Mouse (Mus musculus) B cell, adult 2 months (primary cell): ENCODE measurements around the gene Tbcb.
"Not testable (repeated sequence)": the region's sequence is repeated elsewhere in the genome, so short reads cannot be mapped to it uniquely, and the experiment has no call there.

Experiments used
- DNase-seq, 2 experiments: peaks; one replicate each; pipeline ENCODE4 v3.0.0; 2022

Gene Tbcb

GRCm38 (mm10) chr7:30221433-30221832 is 10.6 kb downstream of the Tbcb start:
- no peak for DNase-seq

GRCm38 (mm10) chr7:30220008-30220356 is 12.1 kb downstream of the Tbcb start:
- DNase-seq, result no peak

- peak; percentile 21 to 22 for DNase-seq
These were observed 12.6 kb downstream of the Tbcb start for GRCm38 (mm10) chr7:30219293-30220007.

DNA sequence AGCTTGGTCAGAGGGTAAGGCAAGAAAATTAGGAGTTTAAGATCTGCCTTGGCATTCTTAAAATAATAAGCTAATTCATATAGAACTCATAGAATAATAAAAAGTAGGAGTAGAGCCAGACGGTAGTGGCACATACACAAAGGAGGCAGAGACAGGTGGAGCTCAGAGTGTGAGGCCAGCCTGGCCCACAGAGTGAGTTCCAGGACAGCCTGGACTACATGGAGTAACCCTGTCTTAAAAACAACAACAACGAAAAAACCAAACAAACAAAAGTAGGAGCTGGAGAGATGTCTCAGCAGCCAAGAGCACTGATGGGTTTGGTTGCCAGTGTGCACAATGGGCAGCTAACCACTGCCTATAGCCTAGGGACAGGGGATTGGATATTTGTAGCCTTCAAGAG is 14.8 kb downstream of the Tbcb start:
- DNase-seq, result no peak

DNA sequence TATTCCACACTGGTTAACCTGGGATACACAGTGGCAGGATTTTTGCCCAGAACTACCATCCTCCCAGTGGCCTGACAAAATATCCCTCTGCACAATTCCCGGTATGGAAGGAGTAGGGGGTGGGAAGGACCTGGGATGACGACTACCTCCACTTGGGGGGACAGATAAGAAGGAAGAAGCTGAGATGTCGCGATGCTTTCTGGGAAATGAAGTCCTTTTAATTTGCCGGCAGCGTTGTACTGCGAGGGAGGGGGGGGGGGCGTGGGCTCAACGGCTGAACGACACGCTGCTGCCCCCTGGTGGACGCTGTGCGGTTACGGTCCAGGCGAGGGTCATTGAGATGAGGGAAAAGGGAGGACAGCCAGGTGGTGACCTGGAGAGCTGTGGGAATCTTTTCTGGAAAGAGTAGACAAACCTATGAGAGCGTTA is 15.3 kb downstream of the Tbcb start:
- peak; percentile 81 to 82 for DNase-seq

DNA sequence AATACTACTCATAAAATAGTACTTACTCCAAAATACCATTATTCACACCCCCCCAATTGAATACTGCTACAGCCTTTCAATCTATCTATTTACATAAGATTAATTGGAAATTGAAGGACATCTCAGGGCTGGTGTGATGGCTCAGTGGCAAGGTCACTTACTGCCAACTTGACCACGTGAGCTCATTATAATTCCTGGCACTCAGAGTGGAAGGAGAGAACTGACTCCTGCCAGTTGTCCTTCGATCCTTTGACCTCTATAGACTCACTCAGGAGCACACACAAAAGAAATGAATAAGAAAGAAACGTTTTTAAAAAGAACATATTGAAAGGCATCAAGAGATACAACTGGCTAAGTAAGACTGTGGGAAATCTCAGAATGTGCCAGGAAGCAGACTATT is 16.2 kb downstream of the Tbcb start:
- DNase-seq, result no peak

DNA sequence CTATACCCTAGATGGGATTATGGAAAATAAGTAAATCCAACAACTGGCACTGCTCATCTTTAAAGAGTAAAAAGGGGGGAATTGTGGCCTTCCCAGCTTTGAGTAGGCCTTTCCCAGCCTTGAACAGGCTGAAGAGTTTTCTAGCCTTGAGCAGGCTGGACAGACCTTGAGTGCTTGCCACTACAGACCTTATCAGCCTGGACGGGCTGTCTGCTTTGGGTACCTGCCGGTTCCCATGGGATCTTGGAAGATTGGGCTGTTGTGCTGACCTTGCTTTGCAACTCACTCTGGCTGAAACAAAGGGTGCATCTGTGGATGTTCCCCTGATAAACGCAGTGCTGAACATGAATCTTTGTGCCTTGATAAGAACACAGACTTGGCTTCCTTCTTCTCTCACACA is 18.2 kb downstream of the Tbcb start:
- DNase-seq, result no peak

- DNase-seq, result no peak
These were observed 21.0 kb downstream of the Tbcb start for GRCm38 (mm10) chr7:30211025-30211424.

GRCm38 (mm10) chr7:30206364-30206763 is 25.7 kb downstream of the Tbcb start:
- not testable (repeated sequence) for DNase-seq

- peak; percentile 73 to 74 for DNase-seq
These were observed 26.7 kb downstream of the Tbcb start for GRCm38 (mm10) chr7:30205383-30205782.

- DNase-seq, result no peak
These were observed 27.7 kb downstream of the Tbcb start for GRCm38 (mm10) chr7:30204380-30204779.

GRCm38 (mm10) chr7:30202895-30203690 is 29.0 kb downstream of the Tbcb start:
- DNase-seq, result no peak

DNA sequence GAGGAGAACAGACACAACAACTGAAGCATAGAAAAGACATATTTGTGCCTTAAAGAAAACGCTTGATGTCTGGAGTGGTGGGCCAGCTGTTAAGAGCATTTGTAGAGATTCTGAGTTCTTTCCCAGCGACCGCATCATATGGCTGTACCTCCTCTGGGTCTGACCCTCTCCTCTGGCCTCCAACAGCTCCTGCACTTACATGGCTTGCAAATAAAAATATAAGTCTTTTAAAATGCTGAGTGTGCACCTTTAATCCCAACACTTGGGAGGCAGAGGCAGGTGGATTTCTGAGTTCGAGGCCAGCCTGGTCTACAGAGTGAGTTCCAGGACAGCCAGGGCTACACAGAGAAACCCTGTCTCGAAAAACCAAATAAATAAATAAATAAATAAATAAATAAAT is 31.4 kb downstream of the Tbcb start:
- DNase-seq, result not testable (repeated sequence)

GRCm38 (mm10) chr7:30200200-30200599 is 31.9 kb downstream of the Tbcb start:
- DNase-seq, result no peak

- no peak for DNase-seq
These were observed 32.5 kb downstream of the Tbcb start for GRCm38 (mm10) chr7:30199498-30200139.

DNA sequence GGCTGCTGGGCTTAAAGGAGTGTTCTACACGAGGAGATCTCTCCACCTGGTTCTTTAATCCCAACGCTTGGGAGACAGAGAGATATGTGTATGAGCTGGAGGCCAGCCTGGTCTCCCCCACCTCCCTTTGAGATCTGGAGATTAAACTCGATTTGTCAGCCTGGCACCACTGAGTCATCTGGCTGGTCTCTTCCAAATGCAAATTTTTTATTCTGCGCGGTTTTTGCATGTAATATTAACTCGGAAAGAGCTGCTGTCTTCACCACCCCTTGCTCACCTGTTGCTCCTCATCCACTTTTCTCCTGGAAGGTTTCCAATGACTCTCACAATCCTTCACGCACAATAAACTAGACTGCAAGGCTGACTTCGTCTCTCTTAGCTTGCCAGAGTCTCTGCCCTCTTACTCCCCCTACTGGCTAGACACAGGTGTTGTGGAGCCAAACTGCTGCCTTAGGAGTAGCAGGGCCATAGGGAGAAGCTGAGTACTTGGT is 33.5 kb downstream of the Tbcb start, which contains the start of gene Capns1:
Capns1 (minus strand) TSS at position 331 of the 491 bp plus-strand sequence.
- peak; percentile 71 to 73 for DNase-seq

DNA sequence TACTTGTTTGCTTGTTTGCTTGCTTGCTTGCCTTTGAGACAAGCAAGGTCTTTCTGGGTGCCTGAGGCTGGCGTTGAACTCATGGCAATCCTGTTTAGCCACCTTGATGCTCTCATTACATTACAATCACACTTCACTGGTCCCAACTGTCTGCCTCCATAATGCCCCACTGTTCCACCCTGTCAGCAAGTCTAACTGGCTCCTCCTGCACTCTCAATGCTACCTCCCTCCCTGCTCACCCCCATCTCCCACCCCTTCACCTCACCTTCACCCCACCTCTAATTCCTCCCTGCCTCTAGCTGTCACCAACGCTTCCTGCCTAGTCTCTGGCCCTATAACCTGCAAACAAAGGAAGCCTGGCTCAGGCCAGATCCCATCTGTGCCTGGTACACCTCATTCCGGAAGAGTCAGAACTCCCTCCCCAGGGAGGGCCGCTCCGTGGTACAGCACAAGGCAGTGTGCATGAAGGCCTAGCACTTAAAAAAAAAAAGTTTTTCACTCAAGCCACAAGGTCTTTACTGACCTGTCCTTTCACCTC is 34.4 kb downstream of the Tbcb start:
- no peak for DNase-seq

GRCm38 (mm10) chr7:30196171-30196570 is 35.9 kb downstream of the Tbcb start:
- DNase-seq, result no peak

DNA sequence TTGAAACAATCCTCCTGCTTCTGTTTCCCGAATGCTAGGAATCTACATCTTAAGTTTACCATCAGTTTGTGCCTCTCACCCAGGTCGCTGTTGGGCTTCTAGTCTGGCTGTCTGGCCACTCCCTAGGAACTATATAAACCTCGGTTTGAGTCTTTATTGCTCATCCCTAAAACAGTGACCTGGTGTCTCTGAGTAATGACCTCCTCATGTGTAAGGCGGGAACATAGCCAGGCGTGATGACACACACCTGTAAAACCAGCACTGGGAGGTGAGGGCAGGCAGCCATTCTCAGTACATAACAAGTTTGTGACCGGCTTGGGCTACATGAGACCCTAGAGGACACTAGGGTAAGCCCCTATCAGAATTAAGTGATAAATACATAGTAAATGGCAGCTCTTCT is 36.6 kb downstream of the Tbcb start:
- DNase-seq, result no peak

- peak; percentile 96 for DNase-seq
These were observed 37.2 kb downstream of the Tbcb start for GRCm38 (mm10) chr7:30194884-30195283.

DNA sequence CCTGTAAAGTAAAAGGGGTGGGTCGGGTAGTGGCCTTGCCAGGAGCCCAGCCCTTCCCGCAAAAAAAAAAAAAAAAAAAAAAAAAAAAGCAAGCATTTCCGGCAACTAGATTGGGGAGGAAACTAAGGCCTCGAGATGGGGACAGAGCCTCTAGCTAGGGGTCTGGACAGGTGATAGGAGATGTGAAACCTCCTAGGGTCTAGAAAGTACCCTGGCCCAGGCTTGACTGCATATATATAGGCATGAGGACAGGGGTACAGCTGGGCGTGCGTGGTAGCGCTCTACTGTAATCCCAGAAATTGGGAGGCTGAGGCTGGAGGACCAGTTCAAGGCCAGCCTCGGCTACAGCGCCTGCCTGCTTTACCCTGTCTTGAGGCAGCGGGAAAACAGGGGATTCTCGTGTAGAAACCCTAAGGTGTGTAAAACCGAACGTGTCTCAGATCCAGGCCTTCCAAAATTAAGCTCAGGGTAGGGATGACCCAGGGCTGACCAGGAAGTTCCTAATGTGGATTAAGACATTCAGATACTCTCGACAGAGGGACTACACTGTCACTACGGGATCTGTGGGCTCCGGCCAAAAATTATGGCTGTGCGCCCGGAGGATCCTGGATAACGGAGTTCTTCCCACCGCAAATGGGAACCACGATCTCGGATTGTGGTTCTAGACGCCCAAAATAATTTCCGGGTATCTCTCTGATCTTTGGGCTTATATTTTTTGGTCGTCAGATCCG is 37.8 kb downstream of the Tbcb start:
- DNase-seq, result peak; percentile 31 to 34

- peak; percentile 83 to 86 for DNase-seq
These were observed 38.4 kb downstream of the Tbcb start for GRCm38 (mm10) chr7:30193581-30194100.
